Mouse (Mus musculus): ENCODE results near the gene Wdr89.
"Not testable (repeated sequence)": the region's sequence is repeated elsewhere in the genome, so short reads cannot be mapped to it uniquely, and the experiment has no call there.

DNA sequence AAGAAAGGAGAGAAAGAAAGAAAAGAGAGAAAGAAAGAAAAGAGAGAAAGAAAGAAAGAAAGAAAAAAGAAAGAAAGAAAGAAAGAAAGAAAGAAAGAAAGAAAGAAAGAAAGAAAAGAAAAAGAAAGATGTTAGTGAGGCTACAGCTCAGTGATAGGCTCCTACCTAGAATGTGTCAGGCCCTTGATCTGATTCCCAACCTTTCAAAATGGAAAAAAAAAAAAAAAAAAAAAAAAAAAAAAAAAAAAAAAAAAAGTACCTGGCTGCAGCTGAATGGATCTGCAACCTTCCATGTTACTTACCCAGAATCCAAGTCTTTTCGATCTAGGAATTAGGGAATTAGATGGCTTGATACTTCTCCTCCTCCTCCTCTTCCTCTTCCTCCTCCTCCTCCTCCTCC is 26.5 kb upstream of the Wdr89 start:
- not testable (repeated sequence) for TF ChIP-seq CTCF, EP300 (IDR thresholded peaks at IDR 0.05; ENCODE audit: low read depth)
